Mouse (Mus musculus): Measurements from ENCODE around the gene Gm10799. TPM values are rescaled to one million over a fixed set of nuclear protein-coding genes. Genes with fewer than 3 reads are reported as not detected.
"Not testable (repeated sequence)": the region's sequence is repeated elsewhere in the genome, so short reads cannot be mapped to it uniquely, and the experiment has no call there.

Gene Gm10799
- not detected in 2 replicates for polyA plus RNA-seq (2012)

DNA sequence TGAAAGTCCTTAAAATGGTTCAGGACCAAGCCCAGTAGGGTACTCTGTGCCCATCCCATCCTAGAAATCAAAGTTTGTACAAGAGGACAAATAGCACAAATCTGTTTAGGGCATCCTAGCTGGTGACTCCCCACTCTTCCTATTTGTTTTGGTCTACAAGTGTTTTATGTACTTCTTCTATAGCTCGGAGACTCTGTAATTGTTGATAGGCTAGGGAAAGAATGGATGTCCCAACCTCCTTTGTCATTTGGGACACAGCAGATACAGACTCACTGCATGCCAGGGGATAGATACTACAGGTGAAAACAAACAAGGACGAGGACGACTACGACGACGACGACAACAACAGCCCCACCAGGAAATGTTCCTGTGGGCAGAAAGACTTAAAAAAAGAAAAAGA, at the start of gene Gm10799:
Gene Gm10799 (minus strand): TSS at position 101 of the 400 bp plus-strand sequence.
- not testable (repeated sequence) for TF ChIP-seq GATA1 (IDR thresholded peaks at IDR 0.05; ENCODE audit: low read length)

GRCm38 (mm10) chr2:104114898-104115297, 46.5 kb upstream of the Gm10799 start:
- TF ChIP-seq GATA1 (IDR thresholded peaks at IDR 0.05; ENCODE audit: low read length): no peak

DNA sequence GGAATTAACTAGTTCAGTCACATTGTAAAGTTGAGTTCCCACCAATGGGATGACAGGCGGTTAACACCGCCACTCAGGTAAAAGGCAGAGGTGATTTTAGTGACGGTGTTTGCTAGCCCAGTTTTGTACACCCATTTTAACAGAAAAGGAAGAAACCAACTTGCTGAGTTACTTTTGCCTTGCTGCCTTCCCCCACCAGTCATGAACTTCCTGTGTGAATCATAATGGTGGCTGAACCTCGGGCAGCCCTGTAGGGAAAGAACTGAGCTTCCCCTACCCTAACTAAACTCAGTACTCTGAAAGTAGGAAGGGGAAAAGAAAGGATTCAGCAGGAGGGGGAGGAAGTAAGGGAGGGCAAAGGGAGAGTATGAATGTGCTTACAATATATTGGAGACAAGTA, 41.7 kb upstream of the Gm10799 start:
- no peak for TF ChIP-seq GATA1 (IDR thresholded peaks at IDR 0.05; ENCODE audit: low read length)

- TF ChIP-seq GATA1 (IDR thresholded peaks at IDR 0.05; ENCODE audit: low read length): no peak
Measured at GRCm38 (mm10) chr2:104109528-104109927, 41.2 kb upstream of the Gm10799 start.

GRCm38 (mm10) chr2:104104800-104105199, 36.5 kb upstream of the Gm10799 start:
- no peak for TF ChIP-seq GATA1 (IDR thresholded peaks at IDR 0.05; ENCODE audit: low read length)

DNA sequence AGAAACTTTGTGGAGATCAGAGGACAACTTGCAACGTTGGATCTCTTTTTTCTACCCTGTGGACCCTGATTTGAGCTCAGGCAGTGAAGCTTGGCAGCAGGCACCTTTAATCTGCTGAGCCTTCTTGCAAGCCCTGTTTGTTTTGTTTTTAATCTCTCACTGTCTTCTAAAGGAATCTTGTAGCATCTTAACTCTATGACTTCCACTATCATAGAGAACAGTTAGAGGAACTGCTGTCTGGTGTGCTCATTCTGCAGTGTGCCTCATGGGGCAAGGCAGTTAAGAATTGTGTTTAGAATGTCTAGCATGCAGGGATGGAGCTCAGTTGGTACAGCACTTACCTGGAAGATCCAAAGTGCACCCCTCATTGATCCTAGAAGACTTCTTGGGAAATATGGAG, 31.6 kb upstream of the Gm10799 start:
- TF ChIP-seq GATA1 (IDR thresholded peaks at IDR 0.05; ENCODE audit: low read length): no peak

GRCm38 (mm10) chr2:104099231-104099585, 30.9 kb upstream of the Gm10799 start:
- TF ChIP-seq GATA1 (IDR thresholded peaks at IDR 0.05; ENCODE audit: low read length): no peak

DNA sequence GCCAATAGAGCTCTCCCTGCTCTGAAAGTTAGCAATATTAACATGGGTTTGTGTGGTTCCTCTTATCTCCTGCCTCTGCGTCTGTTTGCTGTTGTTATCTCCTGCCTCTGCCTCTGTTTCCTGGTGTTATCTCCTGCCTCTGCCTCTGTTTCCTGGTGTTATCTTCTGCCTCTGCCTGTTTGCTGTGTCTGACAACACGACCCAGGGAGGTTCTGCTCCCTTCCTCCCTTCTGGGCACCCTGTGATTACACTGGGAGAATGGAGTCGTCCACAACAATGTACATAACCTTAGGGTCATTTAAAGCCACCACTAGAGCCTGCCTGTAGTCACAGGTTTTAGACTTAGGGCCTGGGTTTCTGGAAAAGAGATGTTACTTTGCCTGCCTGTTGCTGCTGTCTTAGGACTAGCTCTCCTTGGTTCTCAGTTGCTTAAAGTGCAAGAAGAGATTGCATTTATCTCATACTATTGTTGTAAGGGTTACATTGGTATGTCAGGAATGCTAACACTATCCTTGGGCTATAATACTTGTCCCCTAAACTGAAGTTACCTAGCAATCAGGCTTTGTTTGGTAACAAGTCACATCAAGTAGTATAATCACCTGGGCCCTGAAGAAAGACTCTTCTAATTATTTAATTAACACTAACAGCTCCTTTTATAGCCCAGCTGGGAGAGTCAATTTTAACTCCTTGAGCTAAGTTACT, 30.3 kb upstream of the Gm10799 start:
- no peak for TF ChIP-seq GATA1 (IDR thresholded peaks at IDR 0.05; ENCODE audit: low read length)

DNA sequence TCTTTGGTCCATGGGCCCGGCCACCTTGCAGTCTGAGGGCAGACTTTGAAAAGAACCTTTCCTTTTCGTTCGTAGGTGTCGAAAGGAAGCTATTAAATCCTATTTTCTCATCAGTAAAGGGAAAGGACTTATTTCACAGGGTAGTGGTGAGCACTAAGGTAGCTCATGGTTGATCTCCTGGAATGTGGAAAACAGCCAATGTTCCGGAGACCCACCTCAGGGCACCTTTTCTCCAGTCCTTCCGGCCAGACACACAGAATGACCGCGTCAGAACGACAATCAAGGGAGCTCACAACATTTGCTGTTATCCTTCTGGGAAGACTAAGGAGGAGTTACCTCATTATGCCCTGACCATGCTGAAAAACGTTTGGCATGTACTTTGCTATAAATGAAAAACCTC, 27.9 kb upstream of the Gm10799 start:
- no peak for TF ChIP-seq GATA1 (IDR thresholded peaks at IDR 0.05; ENCODE audit: low read length)

- TF ChIP-seq GATA1 (IDR thresholded peaks at IDR 0.05; ENCODE audit: low read length): no peak
Measured at GRCm38 (mm10) chr2:104095741-104096213, 27.4 kb upstream of the Gm10799 start, which contains the start of gene Cd59a. Gene Cd59a, plus strand, starts transcription at chr2:104095801.

DNA sequence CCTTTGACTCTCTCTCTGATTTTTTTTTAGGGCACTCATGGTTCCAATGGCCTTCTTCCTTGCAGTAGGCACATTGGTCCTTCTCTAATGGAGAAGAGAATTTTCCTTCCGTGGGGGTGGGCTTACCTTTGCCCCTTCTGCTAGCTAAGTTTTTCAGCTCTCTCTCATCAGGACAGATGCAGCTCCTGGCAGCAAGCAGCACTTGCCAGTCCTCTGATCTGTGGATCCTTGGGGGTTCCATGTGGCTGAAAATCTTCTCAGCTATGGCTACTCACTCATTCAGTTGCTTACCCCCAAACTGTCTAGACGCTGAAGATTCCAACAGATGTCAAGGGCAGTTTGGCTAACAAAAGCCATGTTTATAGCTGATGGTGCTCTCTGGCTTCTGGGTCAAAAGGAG, 25.0 kb upstream of the Gm10799 start:
- no peak for TF ChIP-seq GATA1 (IDR thresholded peaks at IDR 0.05; ENCODE audit: low read length)

DNA sequence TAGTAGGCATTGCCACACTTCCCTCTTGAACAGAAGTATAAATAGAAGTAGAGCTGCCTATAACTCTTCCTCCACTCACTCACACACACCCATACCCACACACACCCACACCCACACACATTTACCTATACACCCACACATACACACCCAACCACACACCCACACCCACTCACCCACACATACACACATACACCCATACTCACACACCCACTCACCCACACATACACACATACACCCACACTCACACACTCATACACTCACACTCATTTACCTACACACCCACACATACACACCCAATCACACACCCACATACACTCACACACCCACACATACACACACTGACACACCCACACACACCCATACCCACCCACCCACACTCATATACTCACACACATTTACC, 14.1 kb upstream of the Gm10799 start:
- no peak for TF ChIP-seq GATA1 (IDR thresholded peaks at IDR 0.05; ENCODE audit: low read length)

DNA sequence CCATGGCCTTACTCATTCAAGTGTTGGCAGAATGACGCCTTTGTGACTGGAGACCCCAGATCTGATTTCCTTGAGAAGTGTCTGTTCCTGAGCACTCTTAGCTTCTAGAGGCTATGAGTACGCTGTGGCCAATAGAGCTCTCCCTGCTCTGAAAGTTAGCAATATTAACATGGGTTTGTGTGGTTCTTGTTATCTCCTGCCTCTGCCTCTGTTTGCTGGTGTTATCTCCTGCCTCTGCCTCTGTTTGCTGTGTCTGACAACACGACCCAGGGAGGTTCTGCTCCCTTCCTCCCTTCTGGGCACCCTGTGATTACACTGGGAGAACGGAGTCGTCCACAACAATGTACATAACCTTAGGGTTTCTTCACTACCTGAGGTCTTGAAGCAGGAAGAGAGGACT, 9.9 kb upstream of the Gm10799 start:
- peak; percentile 47 for TF ChIP-seq GATA1 (IDR thresholded peaks at IDR 0.05; ENCODE audit: low read length)

DNA sequence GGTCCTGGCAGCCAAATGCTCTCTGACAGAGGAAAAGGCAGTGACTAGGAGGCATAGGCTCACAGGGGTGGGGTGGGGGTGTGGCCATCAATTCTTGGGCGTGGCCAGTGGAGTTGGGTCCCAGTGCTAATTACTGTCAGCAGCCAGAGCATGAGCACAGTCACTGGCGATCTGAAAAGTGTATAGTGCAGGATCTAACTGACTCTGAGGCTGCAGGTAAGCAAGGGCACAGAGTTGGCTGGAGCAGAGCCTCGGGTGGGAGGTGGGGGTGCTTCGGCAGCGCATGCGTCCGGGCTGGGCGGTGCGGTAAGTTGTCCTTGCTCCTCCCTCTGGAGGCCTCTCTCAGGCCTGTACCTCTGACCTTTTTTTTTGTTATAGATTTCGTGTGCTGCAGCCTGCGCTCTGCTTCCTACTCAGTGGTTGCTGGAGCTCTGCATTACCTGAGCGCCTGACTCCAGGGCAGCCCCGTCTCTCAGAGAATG, 1.4 kb upstream of the Gm10799 start, which contains the start of gene Cd59b:
Gene Cd59b (plus strand): TSS at position 146 of the 482 bp plus-strand sequence.
- TF ChIP-seq GATA1 (IDR thresholded peaks at IDR 0.05; ENCODE audit: low read length): no peak

DNA sequence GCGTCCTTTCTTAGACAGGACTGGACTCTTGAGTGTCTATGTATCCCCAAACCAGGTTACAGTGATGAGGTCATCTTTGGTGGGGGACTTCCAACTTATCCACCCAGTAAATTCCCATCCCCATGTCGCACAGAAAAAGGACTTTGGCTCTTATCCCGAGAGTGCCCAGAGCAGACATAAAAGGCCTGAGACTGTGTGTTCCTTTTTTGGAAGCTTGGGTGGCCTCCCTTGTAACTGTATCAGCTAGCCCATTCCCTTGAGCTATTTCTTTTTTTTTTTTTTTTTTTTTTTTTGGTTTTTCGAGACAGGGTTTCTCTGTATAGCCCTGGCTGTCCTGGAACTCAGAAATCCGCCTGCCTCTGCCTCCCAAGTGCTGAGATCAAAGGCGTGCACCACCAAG, 2.8 kb downstream of the Gm10799 start, which contains the start of gene Gm10912:
Gene Gm10912 (plus strand): TSS at position 301 of the 400 bp plus-strand sequence.
- not testable (repeated sequence) for TF ChIP-seq GATA1 (IDR thresholded peaks at IDR 0.05; ENCODE audit: low read length)

DNA sequence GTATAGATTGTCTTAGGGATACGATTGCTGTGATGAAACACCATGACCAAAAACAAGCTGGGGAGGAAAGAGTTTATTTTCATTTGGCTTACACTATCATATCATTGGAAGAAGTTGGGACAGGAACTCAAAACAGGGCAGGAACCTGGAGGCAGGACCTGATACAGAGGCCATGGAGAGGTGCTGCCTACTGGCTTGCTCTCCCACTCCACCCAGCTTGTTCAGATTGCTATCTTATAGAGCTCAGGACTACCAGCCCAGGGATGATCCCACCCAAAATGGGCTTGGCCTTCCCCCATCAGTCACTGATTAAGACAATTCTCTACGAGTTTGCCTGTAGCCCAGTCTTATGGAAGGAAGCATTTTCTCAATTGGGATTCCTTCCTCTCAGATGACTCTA, 4.2 kb downstream of the Gm10799 start:
- TF ChIP-seq GATA1 (IDR thresholded peaks at IDR 0.05; ENCODE audit: low read length): no peak

- no peak for TF ChIP-seq GATA1 (IDR thresholded peaks at IDR 0.05; ENCODE audit: low read length)
Measured at GRCm38 (mm10) chr2:104062665-104063064, 5.7 kb downstream of the Gm10799 start.

Data from G1E-ER4 (cell line).